Mouse (Mus musculus) NIH3T3 (cell line): ENCODE results near the gene Utf1.
A peak's percentile ranks its signal among the peaks of the same experiment; 100 is the strongest.

Experiments used
- DNase-seq: peaks from one replicate; pipeline ENCODE4 v3.0.0-alpha.2; 2012; ENCODE audit warnings: low read depth

The Utf1 gene

GRCm38 (mm10) chr7:139974307-139974706 is 30.7 kb downstream of the Utf1 start:
- DNase-seq: no peak

- DNase-seq: peak; percentile 16
Observed at GRCm38 (mm10) chr7:139975471-139975870, 31.9 kb downstream of the Utf1 start.

- DNase-seq: no peak
Observed at GRCm38 (mm10) chr7:139978278-139978892, 34.8 kb downstream of the Utf1 start, which contains the start of gene 6430531B16Rik. TSS of gene 6430531B16Rik (minus strand) at chr7:139978755.

- DNase-seq: no peak
Observed at GRCm38 (mm10) chr7:139979011-139979719, 35.6 kb downstream of the Utf1 start.

- peak; percentile 67 for DNase-seq
Observed at GRCm38 (mm10) chr7:139980778-139981177, 37.2 kb downstream of the Utf1 start.

GRCm38 (mm10) chr7:139982058-139982457 is 38.5 kb downstream of the Utf1 start:
- no peak for DNase-seq

- no peak for DNase-seq
Observed at GRCm38 (mm10) chr7:139984505-139984904, 40.9 kb downstream of the Utf1 start.

GRCm38 (mm10) chr7:139988272-139988671 is 44.7 kb downstream of the Utf1 start:
- DNase-seq: no peak

GRCm38 (mm10) chr7:139990864-139991394 is 47.3 kb downstream of the Utf1 start:
- DNase-seq: peak; percentile 31

- no peak for DNase-seq
Observed at GRCm38 (mm10) chr7:139992406-139992805, 48.8 kb downstream of the Utf1 start, which contains the start of gene Adam8. TSS of gene Adam8 (minus strand) at chr7:139992562.

GRCm38 (mm10) chr7:139993532-139993931 is 49.9 kb downstream of the Utf1 start:
- no peak for DNase-seq

GRCm38 (mm10) chr7:139994202-139994601 is 50.6 kb downstream of the Utf1 start:
- no peak for DNase-seq

- DNase-seq: peak; percentile 87
Observed at GRCm38 (mm10) chr7:139994676-139995075, 51.1 kb downstream of the Utf1 start.
